Mouse (Mus musculus) ES-Bruce4 (cell line): ENCODE data around the gene Espl1. TPM values are rescaled to one million over a fixed set of nuclear protein-coding genes. Genes with fewer than 3 reads are reported as not detected.

Source experiments
- H3K27ac ChIP-seq: 2 replicates; pipeline ENCODE4 v1.5.1; 2012; ENCODE audit warnings: low read length, inconsistent platforms; ENCODE audit not compliant: insufficient read depth
- H3K27me3 ChIP-seq: 2 replicates; pipeline ENCODE4 v1.6.1; 2012; ENCODE audit warnings: mild to moderate bottlenecking, low read length, inconsistent platforms; ENCODE audit not compliant: control insufficient read depth, poor library complexity, insufficient read depth, severe bottlenecking
- H3K36me3 ChIP-seq: 2 replicates; pipeline ENCODE4 v1.6.1; 2012; ENCODE audit warnings: inconsistent platforms, mild to moderate bottlenecking, low read length, moderate library complexity; ENCODE audit not compliant: control insufficient read depth, poor library complexity, insufficient read depth, severe bottlenecking
- H3K4me1 ChIP-seq: one replicate; pipeline ENCODE4 v1.8.1; 2011; ENCODE audit warnings: low read length; ENCODE audit not compliant: control insufficient read depth, insufficient read depth
- H3K4me3 ChIP-seq: 2 replicates; pipeline ENCODE4 v1.5.1; 2011; ENCODE audit warnings: low read depth, mild to moderate bottlenecking, low read length
- H3K9ac ChIP-seq: 2 replicates; pipeline ENCODE4 v1.6.1; 2012; ENCODE audit warnings: low read depth, mild to moderate bottlenecking, inconsistent platforms; ENCODE audit not compliant: poor library complexity, severe bottlenecking
- H3K9me3 ChIP-seq: replicated peaks from 2 replicates; pipeline ENCODE4 v1.6.1; 2012; ENCODE audit warnings: mild to moderate bottlenecking, low read length, inconsistent platforms; ENCODE audit not compliant: control insufficient read depth, poor library complexity, insufficient read depth, severe bottlenecking
- CTCF ChIP-seq: IDR thresholded peaks from one replicate; pipeline ENCODE4 v1.8.1; 2011; ENCODE audit warnings: low read depth, low read length
- EP300 ChIP-seq: IDR thresholded peaks from 2 replicates; pipeline ENCODE4 v1.6.1; 2011; ENCODE audit warnings: low read depth, low read length; ENCODE audit not compliant: insufficient read depth
- POLR2A ChIP-seq: IDR thresholded peaks from one replicate; pipeline ENCODE4 v1.8.1; 2011; ENCODE audit warnings: low read length; ENCODE audit not compliant: insufficient read depth
- polyA plus RNA-seq: library from polyadenylated mRNA; stranded (reverse); fragments of >200 nt; gene quantifications from 2 replicates; pipeline ENCODE4 v1.2.4, GENCODE M21; 2011; ENCODE audit warnings: low read depth; ENCODE audit not compliant: missing spikeins, insufficient read depth, insufficient read length

Gene Espl1
- polyA plus RNA-seq, 1 experiment = 71.7 TPM

- H3K27me3 ChIP-seq = no peaks in the 10 kb centered on the region
- H3K27ac ChIP-seq = peak within 1 kb of the TSS; percentile 60
- H3K4me3 ChIP-seq = peak within 1 kb of the TSS; percentile 74
- peak within 1 kb of the TSS; percentile 95 for H3K9ac ChIP-seq
- TF ChIP-seq EP300 = no peak
- no peak for TF ChIP-seq CTCF
- TF ChIP-seq POLR2A = no peak
- H3K36me3 ChIP-seq = no peaks in the 10 kb centered on the region
- H3K9me3 ChIP-seq = no peaks in the 10 kb centered on the region
- H3K4me1 ChIP-seq = peaks cover 8% of the 10 kb centered on the region
Observed at GRCm38 (mm10) chr15:102257202-102258075, 38.6 kb upstream of the Espl1 start, which contains the start of gene Rarg. Gene Rarg (minus strand): TSS chr15:102257517.

- Histone ChIP-seq H3K36me3 (no peaks in the 10 kb centered on the region), H3K9ac (peak overlapping the region; percentile 95), H3K27me3 (no peaks in the 10 kb centered on the region), H3K27ac (peak overlapping the region; percentile 60), H3K4me1 (peaks cover 6% of the 10 kb centered on the region), H3K4me3 (peak overlapping the region; percentile 68), H3K9me3 (no peaks in the 10 kb centered on the region)
- TF ChIP-seq CTCF (no peak), POLR2A (peak; percentile 56), EP300 (0 out of 2 replicates have a peak, but pooled peaks have one; percentile 40)
Observed at GRCm38 (mm10) chr15:102258076-102258470, 38.0 kb upstream of the Espl1 start.

- TF ChIP-seq EP300 = no peak
- TF ChIP-seq CTCF = no peak
- no peak for TF ChIP-seq POLR2A
- H3K9ac ChIP-seq = peak overlapping the region; percentile 38; the same call in 1 of the 2 replicates
- no peaks in the 10 kb centered on the region for H3K9me3 ChIP-seq
- no peaks in the 10 kb centered on the region for H3K27me3 ChIP-seq
- peaks cover 6% of the 10 kb centered on the region for H3K4me1 ChIP-seq
- peak overlapping the region; percentile 60 for H3K27ac ChIP-seq
- no peaks in the 10 kb centered on the region for H3K36me3 ChIP-seq
- peak overlapping the region; percentile 20 for H3K4me3 ChIP-seq
Observed at GRCm38 (mm10) chr15:102258581-102259253, 37.3 kb upstream of the Espl1 start.

GRCm38 (mm10) chr15:102262582-102262981 is 33.5 kb upstream of the Espl1 start:
- Histone ChIP-seq H3K27ac (no peak overlapping the region), H3K9ac (no peak overlapping the region; the same call in 1 of the 2 replicates), H3K27me3 (no peaks in the 10 kb centered on the region), H3K9me3 (no peaks in the 10 kb centered on the region), H3K4me1 (no peaks in the 10 kb centered on the region), H3K4me3 (no peak overlapping the region), H3K36me3 (no peaks in the 10 kb centered on the region)
- TF ChIP-seq EP300 (no peak), POLR2A (no peak), CTCF (no peak)

- H3K27ac ChIP-seq = no peak overlapping the region
- H3K4me3 ChIP-seq = no peak overlapping the region
Observed at GRCm38 (mm10) chr15:102263037-102263436, 33.0 kb upstream of the Espl1 start.

More at GRCm38 (mm10) chr15:102263037-102263436, 33.0 kb upstream of the Espl1 start:
- Histone ChIP-seq H3K27me3 (no peaks in the 10 kb centered on the region), H3K9me3 (no peaks in the 10 kb centered on the region), H3K36me3 (no peaks in the 10 kb centered on the region), H3K4me1 (no peaks in the 10 kb centered on the region), H3K9ac (no peak overlapping the region)
- TF ChIP-seq CTCF (no peak), EP300 (no peak), POLR2A (no peak)
